Mouse (Mus musculus) testis, postnatal 14 days (tissue): ENCODE data around the gene Cdk2ap2.

Source experiments
- DNase-seq: peaks from one replicate; pipeline ENCODE4 v3.0.0; 2021; ENCODE audit warnings: low spot score

Gene Cdk2ap2

DNA sequence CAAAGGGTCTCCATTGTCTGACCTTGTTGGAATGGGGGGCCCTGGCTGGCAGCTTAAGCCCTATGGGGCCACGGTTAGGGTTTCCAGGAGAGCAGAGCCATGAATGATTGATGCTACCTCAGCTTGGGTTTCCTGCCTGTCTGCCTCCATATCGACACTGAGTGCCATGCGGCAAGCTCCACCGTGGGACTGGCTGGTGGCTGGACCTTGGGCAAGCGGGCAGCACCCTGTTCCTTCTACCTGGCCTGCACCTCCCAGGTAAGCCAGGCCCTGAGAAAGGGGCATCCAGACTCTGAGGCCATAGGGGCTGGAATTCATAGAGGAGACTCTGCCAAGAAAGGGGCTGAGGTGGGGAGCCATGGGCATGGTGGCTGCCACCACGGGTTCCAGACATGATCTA is 43.2 kb downstream of the Cdk2ap2 start:
- DNase-seq: no peak

DNA sequence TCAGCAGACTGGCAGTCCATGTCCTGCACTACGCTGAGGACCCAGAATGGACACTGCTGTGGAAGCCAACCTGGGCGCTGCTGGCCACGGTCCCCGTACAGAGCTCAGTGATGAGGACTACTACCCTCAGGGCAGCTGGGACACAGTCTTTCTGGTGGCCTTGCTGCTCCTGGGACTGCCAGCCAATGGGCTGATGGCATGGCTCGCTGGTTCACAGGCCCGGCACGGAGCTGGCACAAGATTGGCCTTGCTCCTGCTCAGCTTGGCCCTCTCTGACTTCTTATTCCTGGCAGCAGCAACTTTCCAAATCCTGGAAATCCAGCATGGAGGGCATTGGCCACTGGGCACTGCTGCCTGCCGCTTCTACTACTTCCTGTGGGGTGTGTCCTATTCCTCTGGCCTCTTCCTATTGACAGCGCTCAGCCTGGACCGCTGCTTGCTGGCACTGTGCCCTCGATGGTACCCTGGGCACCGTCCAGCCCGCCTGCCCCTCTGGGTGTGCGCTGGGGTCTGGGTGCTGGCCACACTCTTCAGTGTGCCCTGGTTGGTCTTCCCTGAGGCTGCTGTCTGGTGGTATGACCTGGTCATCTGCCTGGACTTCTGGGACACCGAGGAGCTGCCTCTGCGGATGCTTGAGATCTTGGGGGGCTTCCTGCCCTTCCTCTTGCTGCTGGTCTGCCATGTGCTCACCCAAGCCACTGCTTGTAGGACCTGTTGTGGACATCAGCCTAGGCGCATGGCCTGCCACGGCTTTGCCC is 45.6 kb downstream of the Cdk2ap2 start:
- no peak for DNase-seq

DNA sequence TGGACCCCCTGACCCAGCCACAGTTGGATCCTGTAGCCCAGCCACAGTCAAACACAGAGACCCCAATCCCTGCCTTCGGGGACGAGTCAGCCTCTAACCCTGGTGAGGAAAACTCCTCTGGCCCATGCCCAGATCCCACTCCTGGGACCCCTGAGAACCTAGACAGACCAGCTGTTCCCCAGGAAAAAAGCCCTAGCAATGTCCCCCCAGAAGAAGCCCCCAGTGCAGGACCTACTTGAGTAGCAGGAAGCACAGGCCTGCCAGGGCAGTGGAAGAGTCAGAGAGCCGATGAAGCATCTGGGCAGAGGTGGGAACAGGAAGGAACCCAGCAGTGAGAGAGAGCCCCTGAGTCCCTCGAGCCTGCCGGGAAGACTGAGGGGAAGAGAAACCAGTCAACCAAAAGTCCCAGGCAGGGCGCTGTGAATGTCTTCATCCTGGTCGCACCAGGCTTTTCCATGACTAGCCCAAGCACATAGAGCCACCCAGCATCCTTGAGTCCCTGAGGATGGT is 46.8 kb downstream of the Cdk2ap2 start, which contains the start of gene Cabp4:
Cabp4 (minus strand) TSS at position 275 of the 510 bp plus-strand sequence.
- DNase-seq: no peak

DNA sequence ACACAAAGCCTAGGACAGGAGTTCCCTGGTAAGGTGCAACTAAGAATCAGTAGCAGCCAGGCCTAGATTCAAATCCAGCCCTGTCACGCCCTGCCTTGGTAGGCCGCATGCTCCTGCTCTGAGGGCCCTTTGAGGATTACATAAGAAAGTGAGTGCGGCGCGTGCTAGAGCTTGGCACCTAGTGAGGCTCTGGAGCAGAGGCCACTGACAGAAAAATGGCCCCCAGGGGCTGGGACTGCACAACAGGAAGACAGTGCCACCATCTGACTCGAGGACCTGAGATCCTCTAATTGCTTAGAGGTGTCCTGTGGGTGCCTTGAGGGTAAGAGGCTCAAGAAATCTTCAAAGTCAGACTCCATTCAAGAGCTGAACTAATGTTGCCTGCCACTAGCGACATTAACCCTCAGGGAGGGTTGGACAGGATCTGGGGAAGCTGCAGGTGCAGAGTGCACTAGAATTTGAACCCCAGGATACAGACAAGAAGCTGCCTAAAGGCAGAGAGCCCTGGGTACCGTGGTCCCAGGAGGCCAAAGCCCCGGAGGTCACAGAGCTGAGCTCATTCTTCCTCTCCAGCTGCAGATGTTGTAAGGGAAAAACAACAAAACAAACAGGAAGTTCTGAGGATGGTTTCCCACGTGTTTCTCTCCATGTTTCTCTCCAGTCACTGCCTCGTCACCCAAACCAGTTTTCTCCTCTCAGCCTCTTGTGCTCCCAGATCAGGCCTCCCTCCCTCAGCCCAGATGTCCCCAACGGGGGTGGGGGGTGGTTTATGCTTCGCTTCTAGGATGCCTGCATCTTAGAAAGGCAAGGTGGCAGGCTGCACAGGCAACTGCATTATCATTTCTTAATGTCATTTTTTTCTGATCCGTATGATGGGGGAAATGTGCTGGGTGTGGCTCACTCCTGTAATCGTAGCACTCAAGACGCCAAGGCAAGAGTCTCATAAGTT is 47.8 kb downstream of the Cdk2ap2 start:
- no peak for DNase-seq

DNA sequence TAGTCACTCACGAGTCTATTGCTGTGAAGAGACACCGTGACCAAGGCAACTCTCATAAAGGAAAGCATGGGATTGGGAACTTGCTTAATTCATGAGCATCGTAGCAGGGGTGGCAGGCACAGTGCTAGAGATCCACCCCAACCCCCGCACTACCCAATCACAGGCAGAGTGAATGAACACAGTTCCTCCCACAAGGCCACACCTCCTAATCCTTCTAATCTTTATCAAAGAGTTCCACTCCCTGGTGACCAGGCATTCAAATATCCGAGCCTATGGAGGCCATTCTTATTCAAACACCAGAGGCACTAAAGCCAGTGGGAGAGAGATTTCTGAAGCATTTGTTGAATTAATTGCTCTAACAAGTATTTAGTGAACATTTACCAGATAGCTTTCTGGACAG is 49.0 kb downstream of the Cdk2ap2 start:
- DNase-seq: no peak

DNA sequence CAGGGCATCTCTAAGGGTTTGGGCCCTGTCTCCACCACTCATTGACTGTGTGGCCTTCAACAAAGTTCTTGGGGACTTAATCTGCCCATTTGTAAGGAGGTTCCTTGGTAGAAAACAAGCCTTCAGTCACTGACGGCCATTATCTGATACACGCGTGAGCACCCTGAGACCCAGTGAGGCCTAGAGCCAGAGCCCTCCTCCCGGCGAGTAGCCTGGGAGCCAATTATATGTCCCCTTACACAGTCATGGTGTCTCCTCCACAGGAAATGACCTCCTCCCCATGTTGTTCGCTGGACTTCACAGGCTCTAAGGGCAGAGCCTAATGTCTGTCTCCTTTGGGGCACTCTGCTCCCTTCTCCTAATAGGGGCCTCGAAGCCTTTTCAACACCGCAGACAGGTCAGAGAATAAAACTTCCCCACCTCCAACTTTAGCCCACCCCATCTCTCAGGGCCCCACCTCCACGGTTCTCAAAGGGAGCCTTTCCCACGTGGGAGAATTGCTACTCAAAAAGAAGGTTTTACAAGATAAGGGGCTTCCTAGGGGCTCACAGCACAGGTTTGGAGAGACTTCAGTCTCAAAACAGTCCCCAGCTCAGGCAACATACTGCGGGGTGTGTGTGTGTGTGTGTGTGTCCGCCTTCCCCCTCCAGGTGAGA is 49.5 kb downstream of the Cdk2ap2 start:
- no peak for DNase-seq

DNA sequence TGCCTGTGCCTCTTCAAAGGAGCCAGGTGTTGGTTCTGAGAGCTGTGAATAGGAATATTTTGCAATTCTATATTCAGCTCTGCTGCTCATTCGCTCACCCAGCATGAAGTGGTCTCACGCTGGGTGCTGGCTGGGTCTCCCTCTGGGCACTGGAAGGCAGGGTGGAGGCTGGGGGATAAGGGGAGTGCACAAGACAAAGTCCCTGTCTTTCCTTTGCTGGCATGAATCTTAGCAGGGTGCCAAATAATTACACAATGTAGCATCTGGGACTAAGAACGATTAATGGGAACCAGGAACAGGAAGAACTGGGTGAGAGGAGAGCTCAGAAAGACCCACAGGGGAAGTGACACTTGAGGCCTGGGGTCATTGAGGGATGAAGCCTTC is 50.0 kb downstream of the Cdk2ap2 start:
- no peak for DNase-seq

DNA sequence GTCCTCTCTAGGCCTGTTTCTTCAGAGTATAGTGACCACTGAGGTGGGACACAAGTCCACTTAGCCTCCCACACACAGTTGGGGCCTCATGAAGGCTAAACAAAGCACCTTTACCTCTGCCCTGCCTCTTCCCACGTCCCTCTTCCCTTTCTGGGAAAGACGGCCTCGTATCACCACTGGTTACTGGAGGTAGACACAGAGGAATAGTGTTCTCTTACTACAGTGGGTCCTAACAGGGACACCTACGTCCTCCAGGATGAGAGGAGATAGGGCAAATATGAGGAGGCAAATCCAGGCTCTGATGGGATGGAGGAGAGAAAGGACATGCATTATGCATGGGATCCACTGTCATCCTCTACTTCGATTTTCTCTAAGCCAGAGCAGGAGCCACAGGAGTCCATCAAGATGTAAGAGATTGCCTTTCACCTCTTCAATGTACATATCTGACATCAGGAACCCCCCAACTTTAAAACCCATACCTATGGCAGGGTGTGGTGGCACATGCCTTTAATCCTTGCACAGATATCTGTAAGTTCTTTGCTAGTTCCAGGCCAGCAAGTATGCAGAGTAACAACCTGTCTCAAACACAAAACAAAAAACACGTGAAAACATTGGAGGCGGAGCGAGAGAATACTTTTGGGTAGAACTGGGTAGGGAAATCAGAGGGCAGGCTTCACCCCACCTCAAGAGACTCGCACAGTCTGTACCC is 51.0 kb downstream of the Cdk2ap2 start:
- DNase-seq: no peak

DNA sequence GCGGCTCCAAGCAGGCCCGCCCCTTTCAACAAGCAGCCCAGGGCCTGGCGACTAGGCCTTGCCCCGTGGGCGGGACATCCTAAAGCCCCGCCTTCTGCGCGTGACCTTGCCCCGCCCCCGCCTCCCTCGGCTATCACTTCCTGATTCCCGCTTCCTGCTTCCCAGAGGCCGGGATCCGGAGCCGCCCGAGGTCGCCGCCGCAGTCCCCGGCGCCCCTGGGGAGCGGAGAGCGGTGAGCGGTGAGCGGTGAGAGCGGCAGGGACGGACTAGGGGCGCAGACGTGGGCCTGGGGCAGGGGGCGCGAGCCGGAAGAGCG is 51.5 kb downstream of the Cdk2ap2 start, which contains the start of gene Coro1b:
Coro1b (plus strand) TSS at position 129 of the 316 bp plus-strand sequence.
- peak; percentile 93 for DNase-seq
